Mouse (Mus musculus) forebrain, embryonic 10.5 days (tissue): ENCODE data around the gene Emc7. TPM values are rescaled to one million over a fixed set of nuclear protein-coding genes. Genes with fewer than 3 reads are reported as not detected.
A peak's percentile ranks its signal among the peaks of the same experiment; 100 is the strongest.
"Not testable (repeated sequence)": the region's sequence is repeated elsewhere in the genome, so short reads cannot be mapped to it uniquely, and the experiment has no call there.

Source experiments
- DNase-seq: peaks from one replicate; pipeline ENCODE4 v3.0.0-alpha.2; 2017; ENCODE audit warnings: low spot score; ENCODE audit errors: extremely low spot score
- H3K27ac ChIP-seq: fragments of 300-500 bp; sonication (generic); 2 replicates; pipeline ENCODE4 v1.5.1; 2016; ENCODE audit warnings: mild to moderate bottlenecking
- H3K27me3 ChIP-seq: fragments of 300-500 bp; sonication (generic); 2 replicates; pipeline ENCODE4 v1.6.1; 2016; ENCODE audit warnings: mild to moderate bottlenecking; ENCODE audit not compliant: poor library complexity, severe bottlenecking
- H3K36me3 ChIP-seq: fragments of 300-500 bp; sonication (generic); replicated peaks from 2 replicates; pipeline ENCODE4 v1.6.1; 2016; ENCODE audit warnings: mild to moderate bottlenecking, moderate library complexity
- H3K4me1 ChIP-seq: fragments of 300-500 bp; sonication (generic); 2 replicates; pipeline ENCODE4 v1.6.1; 2016
- H3K4me3 ChIP-seq: fragments of 300-500 bp; sonication (generic); 2 replicates; pipeline ENCODE4 v1.5.1; 2016; ENCODE audit warnings: mild to moderate bottlenecking, moderate library complexity
- H3K9me3 ChIP-seq: fragments of 300-500 bp; sonication (generic); 2 replicates; pipeline ENCODE4 v1.6.1; 2016; ENCODE audit warnings: mild to moderate bottlenecking, moderate library complexity
- WGBS: fragments of 180-500 bp; shearing (Covaris S2); methylation state at CpG from one replicate; pipeline ENCODE4 v1.1.7; 2016; 5-methylcytosine and 5-hydroxymethylcytosine counted together
- polyA plus RNA-seq: library from polyadenylated mRNA; unstranded; fragments of >200 nt; fragmentation: Nextera tagmentation; extraction: Ambion mirVana; gene quantifications from 2 replicates; pipeline ENCODE4 v1.2.1, GENCODE M21; 2016

The Emc7 gene
- 10.7 and 11.7 TPM in 2 replicates for polyA plus RNA-seq

- Histone ChIP-seq H3K9me3 (no peaks in the 10 kb centered on the region), H3K27ac (peak within 1 kb of the TSS; percentile 86)
- WGBS, result under 1% methylated on average over 49 of the region's 49 CpGs
These were observed at the start of gene Emc7 for GRCm38 (mm10) chr2:112454862-112455564. Gene Emc7 (plus strand): TSS chr2:112454997.

DNA sequence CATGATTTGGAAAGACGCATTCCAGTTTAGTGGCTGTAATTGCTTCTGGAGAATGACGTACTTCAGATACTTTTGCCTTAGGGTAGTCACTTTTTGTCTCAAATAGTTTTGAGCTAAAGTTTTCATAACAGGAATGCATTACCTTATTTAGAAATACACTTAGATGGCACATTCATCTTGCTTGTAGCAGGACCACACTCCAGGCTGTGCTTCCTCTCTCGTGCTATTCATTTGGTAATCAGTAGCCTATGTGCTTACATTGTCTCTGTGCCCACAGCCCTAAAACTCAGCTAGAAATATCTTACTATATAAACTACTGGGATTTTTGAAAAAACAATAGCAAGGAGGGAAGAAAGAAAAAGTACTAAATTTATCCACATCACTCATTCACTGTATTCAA, 47.8 kb upstream of the Emc7 start:
- peaks cover 54% of the 10 kb centered on the region for H3K36me3 ChIP-seq

More at GRCm38 (mm10) chr2:112454862-112455564, at the start of gene Emc7:
- no peaks in the 10 kb centered on the region for H3K27me3 ChIP-seq
- peaks cover 16% of the 10 kb centered on the region for H3K4me1 ChIP-seq
- peak within 1 kb of the TSS; percentile 89 for H3K4me3 ChIP-seq
- DNase-seq, result peak; percentile 95
- peaks cover 10% of the 10 kb centered on the region for H3K36me3 ChIP-seq

GRCm38 (mm10) chr2:112425308-112425707, 29.5 kb upstream of the Emc7 start:
- Histone ChIP-seq H3K27ac (no peak overlapping the region), H3K4me3 (no peak overlapping the region), H3K36me3 (no peaks in the 10 kb centered on the region), H3K9me3 (no peaks in the 10 kb centered on the region), H3K4me1 (no peaks in the 10 kb centered on the region), H3K27me3 (no peaks in the 10 kb centered on the region)
- DNase-seq, result no peak
- 81% methylated on average over 3 of the region's 3 CpGs for WGBS

More for the DNA sequence above, 47.8 kb upstream of the Emc7 start:
- H3K27ac ChIP-seq, result no peak overlapping the region
- no peak overlapping the region for H3K4me3 ChIP-seq
- no peaks in the 10 kb centered on the region for H3K4me1 ChIP-seq
- no peaks in the 10 kb centered on the region for H3K27me3 ChIP-seq
- no peak for DNase-seq
- no peaks in the 10 kb centered on the region for H3K9me3 ChIP-seq
- WGBS, result 92% methylated on average over 3 of the region's 3 CpGs

DNA sequence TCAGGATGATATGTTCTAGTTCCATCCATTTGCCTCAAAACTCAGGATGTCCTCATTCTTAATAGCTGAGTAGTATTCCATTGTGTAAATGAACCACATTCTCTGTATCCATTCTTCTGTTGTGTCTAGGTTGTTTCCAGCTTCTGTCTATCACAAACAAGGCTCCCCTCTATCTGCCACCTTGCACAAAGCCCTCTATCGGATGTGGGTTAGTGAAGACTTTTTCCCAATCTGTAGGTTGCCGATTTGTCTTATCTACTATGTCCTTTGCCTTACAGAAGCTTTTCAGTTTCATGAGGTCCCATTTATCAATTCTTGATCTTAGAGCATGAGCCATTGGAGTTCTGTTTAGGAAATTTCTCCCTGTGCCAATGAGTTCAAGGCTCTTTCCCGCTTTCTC, 26.3 kb upstream of the Emc7 start:
- 90% methylated on average over 3 of the region's 3 CpGs for WGBS
- H3K4me3 ChIP-seq, H3K9me3 ChIP-seq, DNase-seq, H3K27me3 ChIP-seq, H3K36me3 ChIP-seq, H3K4me1 ChIP-seq, H3K27ac ChIP-seq: not testable (repeated sequence)

GRCm38 (mm10) chr2:112429665-112430064, 25.1 kb upstream of the Emc7 start:
- no peak for DNase-seq
- no peaks in the 10 kb centered on the region for H3K36me3 ChIP-seq
- WGBS, result 92% methylated on average over 4 of the region's 4 CpGs

GRCm38 (mm10) chr2:112430403-112430802, 24.4 kb upstream of the Emc7 start:
- Histone ChIP-seq H3K4me1 (no peaks in the 10 kb centered on the region), H3K9me3 (no peaks in the 10 kb centered on the region), H3K4me3 (no peak overlapping the region), H3K27ac (no peak overlapping the region), H3K27me3 (no peaks in the 10 kb centered on the region), H3K36me3 (no peaks in the 10 kb centered on the region)
- DNase-seq, result no peak
- 81% methylated on average over 5 of the region's 5 CpGs for WGBS

More at GRCm38 (mm10) chr2:112429665-112430064, 25.1 kb upstream of the Emc7 start:
- no peaks in the 10 kb centered on the region for H3K4me1 ChIP-seq
- no peak overlapping the region for H3K4me3 ChIP-seq
- no peak overlapping the region for H3K27ac ChIP-seq
- H3K27me3 ChIP-seq, result no peaks in the 10 kb centered on the region
- no peaks in the 10 kb centered on the region for H3K9me3 ChIP-seq

DNA sequence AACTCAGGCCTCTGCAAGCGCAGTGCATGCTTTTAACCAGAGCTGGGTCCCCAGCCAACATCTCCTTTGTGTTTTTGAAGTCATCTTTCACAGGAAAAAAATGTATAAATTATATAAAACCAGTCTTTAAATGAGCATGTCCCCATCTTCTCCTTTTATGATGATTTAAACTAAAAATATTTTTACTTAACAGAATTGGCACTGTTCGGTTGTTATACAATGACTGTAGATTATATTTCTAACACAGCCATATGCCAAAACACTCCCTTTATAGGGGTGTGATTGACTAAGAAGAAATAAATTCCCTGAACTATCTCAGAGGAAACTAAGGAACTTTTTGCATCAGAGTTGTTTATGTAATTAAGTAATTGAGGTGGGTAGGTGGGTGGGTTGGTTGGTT, 22.3 kb upstream of the Emc7 start:
- Histone ChIP-seq H3K27me3 (no peaks in the 10 kb centered on the region), H3K4me1 (no peaks in the 10 kb centered on the region), H3K36me3 (no peaks in the 10 kb centered on the region), H3K27ac (no peak overlapping the region), H3K9me3 (no peaks in the 10 kb centered on the region), H3K4me3 (no peak overlapping the region)
- DNase-seq, result no peak
- 91% methylated on average over 2 of the region's 2 CpGs for WGBS

DNA sequence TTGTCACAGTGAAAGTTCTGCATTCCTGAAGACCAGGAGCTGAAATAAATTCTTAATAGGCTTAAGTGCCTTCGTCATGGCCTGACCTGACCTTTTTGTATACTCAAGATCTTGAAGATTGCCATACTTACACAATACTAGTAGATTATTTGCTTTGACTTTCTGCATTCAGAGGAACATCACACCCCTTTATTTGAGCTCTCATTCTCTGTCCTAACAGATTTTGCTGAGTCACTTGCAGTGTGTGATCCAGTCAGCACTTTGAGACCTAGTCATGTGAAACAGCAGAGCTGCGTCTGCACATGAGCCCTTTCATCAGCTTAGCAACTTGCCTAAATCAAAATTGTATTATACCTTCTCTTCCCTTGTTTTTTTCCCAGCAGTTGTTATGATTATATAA, 21.4 kb upstream of the Emc7 start:
- Histone ChIP-seq H3K27me3 (no peaks in the 10 kb centered on the region), H3K27ac (no peak overlapping the region), H3K36me3 (no peaks in the 10 kb centered on the region), H3K9me3 (no peaks in the 10 kb centered on the region), H3K4me1 (no peaks in the 10 kb centered on the region), H3K4me3 (no peak overlapping the region)
- 82% methylated on average over 2 of the region's 2 CpGs for WGBS
- no peak for DNase-seq

GRCm38 (mm10) chr2:112436292-112436691, 18.5 kb upstream of the Emc7 start:
- Histone ChIP-seq H3K27me3 (no peaks in the 10 kb centered on the region), H3K4me3 (no peak overlapping the region), H3K9me3 (no peaks in the 10 kb centered on the region), H3K36me3 (no peaks in the 10 kb centered on the region), H3K4me1 (no peaks in the 10 kb centered on the region), H3K27ac (no peak overlapping the region)
- DNase-seq, result no peak
- WGBS, result 79% methylated on average over 4 of the region's 4 CpGs

- Histone ChIP-seq H3K9me3 (no peaks in the 10 kb centered on the region), H3K27me3 (no peaks in the 10 kb centered on the region), H3K4me3 (no peak overlapping the region), H3K27ac (no peak overlapping the region), H3K36me3 (no peaks in the 10 kb centered on the region), H3K4me1 (no peaks in the 10 kb centered on the region)
- WGBS, result 87% methylated on average over 2 of the region's 2 CpGs
- DNase-seq, result no peak
These were observed 17.2 kb upstream of the Emc7 start for GRCm38 (mm10) chr2:112437589-112437988.

GRCm38 (mm10) chr2:112443491-112443890, 11.3 kb upstream of the Emc7 start:
- WGBS, result 82% methylated on average over 2 of the region's 2 CpGs
- DNase-seq, result no peak
- Histone ChIP-seq H3K9me3 (no peaks in the 10 kb centered on the region), H3K27me3 (no peaks in the 10 kb centered on the region), H3K4me1 (no peaks in the 10 kb centered on the region), H3K27ac (no peak overlapping the region), H3K36me3 (no peaks in the 10 kb centered on the region), H3K4me3 (no peak overlapping the region)

DNA sequence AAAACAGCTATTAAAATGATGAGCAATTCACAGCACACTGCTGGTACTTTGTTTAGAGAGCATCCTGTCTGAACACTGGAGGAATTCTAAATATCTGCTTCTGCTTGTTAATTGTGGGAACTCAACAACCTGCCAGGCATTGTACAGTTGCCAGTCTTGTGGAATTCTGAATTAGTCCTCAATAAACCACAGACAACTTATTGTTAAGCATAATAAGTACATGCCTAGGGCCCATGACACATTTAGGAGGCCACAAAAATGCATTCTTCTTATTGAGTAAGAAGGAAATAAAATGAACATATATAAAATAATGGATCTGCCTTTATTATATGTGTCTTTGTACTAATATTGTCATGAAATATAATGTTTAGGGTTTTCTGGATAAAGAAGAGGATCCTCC, 9.3 kb upstream of the Emc7 start:
- Histone ChIP-seq H3K4me1 (no peaks in the 10 kb centered on the region), H3K4me3 (no peak overlapping the region), H3K36me3 (no peaks in the 10 kb centered on the region), H3K9me3 (no peaks in the 10 kb centered on the region), H3K27ac (no peak overlapping the region), H3K27me3 (no peaks in the 10 kb centered on the region)
- DNase-seq, result no peak

DNA sequence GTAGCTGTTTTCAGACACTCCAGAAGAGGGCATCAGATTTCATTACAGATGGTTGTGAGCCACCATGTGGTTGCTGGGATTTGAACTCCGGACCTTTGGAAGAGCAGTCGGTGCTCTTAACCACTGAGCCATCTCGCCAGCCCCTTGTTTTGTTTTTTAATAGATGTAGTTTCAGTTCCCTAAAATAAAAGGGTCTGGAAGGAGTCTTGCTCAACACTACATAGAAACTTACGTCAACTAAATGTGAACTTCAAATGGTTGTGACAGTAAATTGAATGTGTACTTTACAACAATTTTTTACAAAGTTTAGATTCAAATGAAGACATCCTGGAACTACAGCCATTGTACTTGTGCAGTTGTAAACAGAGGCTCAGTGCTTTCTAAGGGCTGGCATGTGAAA, 6.8 kb upstream of the Emc7 start:
- not testable (repeated sequence) for H3K4me1 ChIP-seq, H3K27me3 ChIP-seq, H3K9me3 ChIP-seq, H3K27ac ChIP-seq, H3K4me3 ChIP-seq, DNase-seq, H3K36me3 ChIP-seq
- WGBS, result 89% methylated on average over 4 of the region's 4 CpGs
